ENCODE assay signal across 18 mouse cellular contexts in the genomic region with DNA sequence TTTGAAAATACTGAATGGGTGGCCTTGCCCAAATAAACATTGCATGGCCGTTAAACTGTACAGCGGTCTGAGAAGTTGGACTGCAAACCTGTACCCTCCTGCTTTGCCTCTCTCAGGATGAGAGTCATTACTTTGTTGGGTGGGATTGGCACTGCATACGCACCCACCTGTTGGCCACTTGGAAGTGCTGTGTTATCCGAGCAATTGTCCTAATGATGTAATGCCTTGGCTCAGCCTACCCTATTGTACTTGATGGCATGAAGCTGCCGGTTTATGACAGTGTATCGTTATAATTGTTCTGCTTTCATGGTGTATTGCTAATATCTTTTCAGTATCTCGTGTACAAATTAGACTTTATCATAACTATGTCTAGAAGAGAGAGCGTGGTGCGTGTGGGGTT.
"Had no signal": no experiment of that assay in that cellular context is flagged by ENCODE, and none has a peak within 500 bp of the region (broad histone marks: within the 10 kb centered on the region; RNA-seq: fewer than 3 reads in every experiment).

No protein-coding gene starts in this region.

- ATAC-seq: intestine, postnatal 0 days; liver, postnatal 0 days; midbrain, embryonic 15.5 days had no signal

- H3K4me1 ChIP-seq: limb, embryonic 15.5 days; midbrain, embryonic 12.5 days; midbrain, embryonic 15.5 days; neural tube, embryonic 12.5 days; neural tube, embryonic 15.5 days; stomach, embryonic 15.5 days had no signal

- H3K4me3 ChIP-seq: left cerebral cortex, adult 2 months; limb, embryonic 12.5 days; limb, embryonic 15.5 days; lung, embryonic 15.5 days; midbrain, embryonic 12.5 days; midbrain, embryonic 15.5 days; neural tube, embryonic 12.5 days; neural tube, embryonic 15.5 days; stomach, embryonic 15.5 days had no signal

- DNase-seq: kidney, adult 2 months; kidney, postnatal 36 days; layer of hippocampus, postnatal 36 days; liver, postnatal 0 days; right cerebral cortex, adult 18-20 months; right cerebral cortex, postnatal 14 days; right cerebral cortex, postnatal 4 days; thymus, postnatal 25 days had no signal

- H3K27me3 ChIP-seq: limb, embryonic 12.5 days; limb, embryonic 15.5 days; lung, embryonic 15.5 days; midbrain, embryonic 12.5 days; midbrain, embryonic 15.5 days; neural tube, embryonic 12.5 days; neural tube, embryonic 15.5 days; stomach, embryonic 15.5 days had no signal
